Mouse (Mus musculus) liver, postnatal 0 days (tissue): ENCODE measurements at regions not wholly inside any gene's neighbourhood (a gene's known extent, or its start where the extent isn't known, plus 50 kb on each side); places are given as distances from the start of the nearest gene placed in this dataset.

Experiments
- CTCF ChIP-seq: sonication (generic); IDR thresholded peaks from 2 replicates; pipeline ENCODE4 v1.5.1; 2016; ENCODE audit warnings: antibody characterized with exemption, low read depth
- EP300 ChIP-seq: IDR thresholded peaks from 2 replicates; pipeline ENCODE4 v1.6.1; 2016; ENCODE audit warnings: antibody characterized with exemption, low read depth, mild to moderate bottlenecking

GRCm38 (mm10) chr14:73807169-73807568 lies 146.1 kb downstream of the Gm21750 start:
- TF ChIP-seq CTCF (no peak), EP300 (no peak)
